Mouse (Mus musculus) cerebellum, adult 2 months (tissue): ENCODE results near the gene Nptn. TPM values are rescaled to one million over a fixed set of nuclear protein-coding genes. Genes with fewer than 3 reads are reported as not detected.

Source experiments
- DNase-seq, 2 experiments: peaks; one replicate each; pipeline ENCODE4 v3.0.0; 2021
- H3K27ac ChIP-seq: fragments of 200-500 bp; 2 replicates; pipeline ENCODE4 v1.5.1; 2012; ENCODE audit warnings: low read length, control low read depth, inconsistent platforms; ENCODE audit not compliant: insufficient read depth
- H3K27me3 ChIP-seq: fragments of 200-500 bp; 2 replicates; pipeline ENCODE4 v1.6.1; 2012; ENCODE audit warnings: inconsistent platforms, mild to moderate bottlenecking, low read length, moderate library complexity; ENCODE audit not compliant: control insufficient read depth, insufficient read depth
- H3K4me1 ChIP-seq: fragments of 200-500 bp; 2 replicates; pipeline ENCODE4 v1.6.1; 2011; ENCODE audit warnings: low read length; ENCODE audit not compliant: control insufficient read depth, insufficient read depth
- H3K4me3 ChIP-seq: fragments of 200-500 bp; replicated peaks from 2 replicates; pipeline ENCODE3; 2011; ENCODE audit warnings: mild to moderate bottlenecking, low read depth, low read length, control low read depth; ENCODE audit not compliant: insufficient read depth
- CTCF ChIP-seq: fragments of 200-500 bp; IDR thresholded peaks from 2 replicates; pipeline ENCODE4 v1.5.1; 2011; ENCODE audit warnings: low read depth, mild to moderate bottlenecking, control low read depth, low read length, moderate library complexity, borderline replicate concordance; ENCODE audit not compliant: insufficient read depth
- POLR2A ChIP-seq: fragments of 200-500 bp; IDR thresholded peaks from 2 replicates; pipeline ENCODE4 v1.6.1; 2011; ENCODE audit warnings: low read length, control low read depth, borderline replicate concordance; ENCODE audit not compliant: insufficient read depth
- WGBS: fragments of 180-500 bp; shearing (Covaris S2); methylation state at CpG from one replicate; pipeline ENCODE4 v1.1.7; 2018; 5-methylcytosine and 5-hydroxymethylcytosine counted together
- polyA plus RNA-seq: library from polyadenylated mRNA; depleted of rRNA; stranded (reverse); fragments of >200 nt; gene quantifications from 2 replicates; pipeline ENCODE4 v1.2.3, GENCODE M21; 2012; rRNA removed

Nptn gene
- 1,284 and 1,476 TPM in 2 replicates for polyA plus RNA-seq

- peaks cover 3% of the 10 kb centered on the region; the same call in 1 of the 2 replicates for H3K4me1 ChIP-seq
- TF ChIP-seq CTCF: no peak
- TF ChIP-seq POLR2A: peak; percentile 78
- peak; percentile 95 to 98 for DNase-seq
- H3K27me3 ChIP-seq: no peaks in the 10 kb centered on the region
- peak within 1 kb of the TSS; percentile 87 for H3K4me3 ChIP-seq
- WGBS: 2% methylated on average over 46 of the region's 56 CpGs
- H3K27ac ChIP-seq: peak within 1 kb of the TSS; percentile 94
Measured at GRCm38 (mm10) chr9:58581958-58582540, at the start of gene Nptn. Gene Nptn, plus strand, starts transcription at chr9:58582240.

GRCm38 (mm10) chr9:58533322-58533721 is 48.7 kb upstream of the Nptn start:
- Histone ChIP-seq H3K27me3 (no peaks in the 10 kb centered on the region), H3K27ac (peak overlapping the region; percentile 73), H3K4me1 (peaks cover 30% of the 10 kb centered on the region), H3K4me3 (no peak overlapping the region)
- 0 out of 2 replicates have a peak, but pooled peaks have one; percentile 20 for TF ChIP-seq POLR2A
- no peak for TF ChIP-seq CTCF
- peak; percentile 78 to 86 for DNase-seq
- 15% methylated on average over 6 of the region's 6 CpGs for WGBS

GRCm38 (mm10) chr9:58534766-58535165 is 47.3 kb upstream of the Nptn start:
- peak; percentile 56 to 77 for DNase-seq
- 43% methylated on average over 1 of the region's 1 CpGs for WGBS
- no peak for TF ChIP-seq POLR2A
- TF ChIP-seq CTCF: peak; percentile 63; the same call in 1 of the 2 replicates
- no peaks in the 10 kb centered on the region for H3K27me3 ChIP-seq
- no peak overlapping the region for H3K27ac ChIP-seq
- no peak overlapping the region for H3K4me3 ChIP-seq
- H3K4me1 ChIP-seq: peaks cover 30% of the 10 kb centered on the region

GRCm38 (mm10) chr9:58535447-58536134 is 46.4 kb upstream of the Nptn start:
- Histone ChIP-seq H3K4me3 (no peak overlapping the region), H3K4me1 (peaks cover 30% of the 10 kb centered on the region), H3K27ac (no peak overlapping the region), H3K27me3 (no peaks in the 10 kb centered on the region)
- DNase-seq: peak; percentile 54
- WGBS: 75% methylated on average over 20 of the region's 20 CpGs
- TF ChIP-seq POLR2A (no peak), CTCF (peak; percentile 85)

- Histone ChIP-seq H3K27ac (no peak overlapping the region), H3K4me1 (peaks cover 26% of the 10 kb centered on the region), H3K4me3 (no peak overlapping the region), H3K27me3 (no peaks in the 10 kb centered on the region)
- 92% methylated on average over 3 of the region's 3 CpGs for WGBS
- DNase-seq: no peak
- TF ChIP-seq POLR2A (no peak), CTCF (no peak)
Measured at GRCm38 (mm10) chr9:58537774-58538173, 44.3 kb upstream of the Nptn start.

GRCm38 (mm10) chr9:58539886-58540285 is 42.2 kb upstream of the Nptn start:
- TF ChIP-seq POLR2A (no peak), CTCF (peak; percentile 83; the same call in 1 of the 2 replicates)
- Histone ChIP-seq H3K27me3 (no peaks in the 10 kb centered on the region), H3K4me1 (peaks cover 10% of the 10 kb centered on the region), H3K27ac (no peak overlapping the region), H3K4me3 (no peak overlapping the region)
- peak; percentile 65 to 69 for DNase-seq
- 53% methylated on average over 5 of the region's 5 CpGs for WGBS

GRCm38 (mm10) chr9:58541895-58542338 is 40.1 kb upstream of the Nptn start:
- DNase-seq: peak; percentile 62 to 63
- H3K27ac ChIP-seq: no peak overlapping the region
- TF ChIP-seq CTCF (no peak), POLR2A (no peak)
- H3K4me1 ChIP-seq: peaks cover 16% of the 10 kb centered on the region
- WGBS: 14% methylated on average over 6 of the region's 6 CpGs
- H3K4me3 ChIP-seq: no peak overlapping the region
- H3K27me3 ChIP-seq: no peaks in the 10 kb centered on the region
